Mouse (Mus musculus): ENCODE data around the gene Rybp.

Gene Rybp

DNA sequence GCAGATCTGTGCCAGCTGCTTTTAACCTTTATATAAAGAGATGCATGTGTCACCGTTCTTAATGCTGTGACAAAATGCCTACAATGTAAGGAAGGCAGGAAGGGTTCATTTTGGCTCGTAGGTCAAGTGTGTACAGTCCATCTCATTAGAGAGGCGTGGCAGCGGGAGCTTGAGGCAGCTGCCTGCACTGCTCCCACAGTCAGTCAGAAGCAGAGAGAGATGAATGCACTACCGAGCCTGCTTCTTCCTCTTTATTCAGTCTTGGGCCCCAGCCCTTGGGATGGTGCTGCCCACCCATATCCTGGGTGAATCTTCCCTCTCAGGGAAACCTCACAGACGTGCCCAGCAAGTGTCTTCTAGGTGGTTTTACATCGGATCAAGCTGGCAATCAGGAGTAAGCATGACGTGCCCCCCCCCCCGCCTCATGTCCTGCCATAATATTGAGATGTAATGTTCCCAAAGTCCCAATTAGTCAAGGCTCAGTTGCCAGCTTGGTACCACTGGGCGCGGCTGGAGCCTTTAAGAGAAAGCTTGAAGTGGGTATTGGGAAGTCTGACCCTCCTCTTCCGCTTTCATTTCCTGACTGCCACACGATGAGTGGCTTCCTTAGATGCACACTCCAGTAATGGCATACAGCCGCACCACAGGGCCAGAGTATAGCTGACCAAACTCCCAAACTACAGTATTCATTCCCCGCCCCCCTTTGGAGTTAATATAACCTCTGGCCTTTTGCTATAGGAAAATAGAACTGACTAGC, 96.3 kb downstream of the Rybp start:
- DNase-seq (ENCODE audit: low spot score in 2 of 2): no peak

DNA sequence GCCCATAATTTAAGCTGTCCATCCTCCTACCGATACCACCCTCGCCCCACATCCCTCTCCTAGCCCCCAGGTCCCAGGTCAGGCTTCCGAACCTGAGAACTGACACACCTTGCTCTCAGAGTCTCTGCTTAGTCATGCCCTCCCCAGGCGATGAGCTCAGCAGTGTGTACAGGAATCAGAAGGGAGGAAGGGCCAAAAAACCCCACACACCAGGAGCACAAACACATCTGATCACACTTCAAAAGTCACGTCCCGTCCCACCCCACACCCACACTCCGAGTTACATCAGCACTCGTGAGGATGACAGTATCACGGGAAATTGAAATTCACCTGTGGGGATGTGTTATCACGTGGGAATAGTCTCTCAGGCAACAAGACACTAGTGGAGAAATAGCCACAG, 97.0 kb downstream of the Rybp start:
- no peak for DNase-seq (ENCODE audit: low spot score in 2 of 2)

DNA sequence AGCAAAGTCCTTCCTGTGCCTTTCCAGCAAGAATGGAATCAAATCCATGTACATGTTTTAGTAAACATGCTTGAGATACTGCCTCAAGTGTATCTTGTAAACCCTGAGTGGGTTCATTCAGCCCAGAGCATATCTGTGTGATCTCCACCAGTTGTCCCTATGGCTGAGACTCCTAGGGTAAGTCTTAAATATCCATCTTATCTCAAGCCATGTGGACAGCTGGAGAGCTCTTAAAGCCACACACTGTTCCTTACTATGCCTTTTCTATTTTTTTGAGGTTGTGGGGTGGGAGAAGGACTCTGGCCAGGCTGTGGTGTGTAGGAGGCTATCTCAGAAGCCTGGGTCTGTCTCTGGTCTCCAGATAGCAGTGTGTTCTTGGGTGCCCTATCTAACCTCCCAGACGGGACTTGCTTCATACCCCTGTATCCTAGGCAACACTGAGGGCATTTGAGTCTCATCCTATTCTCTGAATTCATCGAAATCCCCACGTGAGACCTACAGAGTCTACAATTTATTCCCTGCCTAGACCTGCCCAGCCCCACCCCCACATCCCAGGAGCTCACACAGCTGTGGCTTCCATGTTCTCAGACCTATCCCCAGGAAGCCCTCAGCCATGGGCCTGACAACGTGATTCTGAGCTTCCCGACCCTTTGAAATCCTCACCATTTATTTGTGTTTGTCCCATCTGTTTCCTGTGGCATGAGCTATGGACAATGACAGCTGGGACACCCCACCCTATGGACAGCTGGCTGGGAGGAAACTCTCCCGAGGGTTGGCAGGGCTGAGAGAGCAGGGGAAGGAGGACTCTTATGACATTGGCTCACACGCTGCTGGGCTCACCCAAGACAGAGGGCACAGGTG, 98.2 kb downstream of the Rybp start:
- DNase-seq (ENCODE audit: low spot score in 2 of 2): no peak

DNA sequence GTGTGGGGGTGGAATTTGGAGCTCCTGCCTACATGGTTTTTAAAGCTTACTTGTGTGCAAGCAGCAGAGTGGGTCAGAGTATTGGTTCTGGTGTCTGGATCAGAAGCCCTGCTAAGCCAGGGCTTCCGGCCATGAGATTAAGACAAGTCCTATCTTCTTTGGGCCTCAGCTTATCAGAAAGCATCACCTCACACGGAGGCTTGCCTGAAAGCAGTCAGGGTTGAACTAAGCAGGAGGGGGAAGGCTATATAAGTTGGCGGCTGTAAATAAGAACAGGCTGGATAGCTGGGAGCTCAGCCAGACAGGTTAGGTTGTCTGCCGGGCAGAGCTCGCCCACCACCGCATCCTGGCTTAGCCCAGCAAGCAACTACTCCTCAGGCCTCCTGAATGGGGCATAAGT, 99.5 kb downstream of the Rybp start:
- no peak for DNase-seq (ENCODE audit: low spot score in 2 of 2)

DNA sequence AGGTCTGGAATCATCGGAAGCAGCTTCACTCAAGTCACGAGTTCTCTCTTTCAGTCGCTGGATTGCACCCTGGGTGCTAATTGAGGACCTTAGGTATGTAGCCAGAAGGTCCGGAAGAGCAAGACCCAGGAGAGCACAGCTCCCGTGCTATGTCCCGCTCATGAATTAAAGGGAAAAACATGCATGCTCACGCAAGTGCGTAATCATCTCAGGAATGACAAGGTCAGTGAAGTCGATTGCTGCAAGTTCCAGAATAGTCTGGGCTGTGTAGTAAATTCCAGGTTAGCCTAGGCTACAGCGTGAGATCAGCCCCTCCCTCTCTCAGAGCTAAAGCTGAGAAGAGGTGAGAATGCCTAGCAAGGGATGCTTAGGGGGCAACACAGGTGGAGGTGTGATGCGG, 100.5 kb downstream of the Rybp start:
- no peak for DNase-seq (ENCODE audit: low spot score in 2 of 2)

DNA sequence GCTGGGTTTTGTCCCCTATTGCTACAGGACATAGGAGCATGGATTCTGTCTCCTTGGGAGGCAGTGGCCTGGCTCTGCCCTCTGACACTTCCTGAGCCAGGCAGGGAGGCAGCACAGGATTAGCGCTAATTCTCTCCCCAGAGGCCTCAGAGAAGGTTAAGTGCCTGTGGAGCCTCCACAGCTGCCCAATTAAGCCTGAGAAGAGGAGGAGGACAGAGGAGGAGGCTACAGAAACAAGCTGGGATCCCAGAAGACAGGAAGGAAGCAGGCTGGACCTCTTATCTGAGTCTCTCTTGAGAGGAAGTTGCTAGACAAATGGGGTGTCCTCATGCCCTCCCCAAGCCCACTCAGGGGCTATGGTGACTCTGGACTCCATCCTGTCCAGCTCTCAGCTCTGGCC, 101.8 kb downstream of the Rybp start:
- no peak for DNase-seq (ENCODE audit: low spot score in 2 of 2)

DNA sequence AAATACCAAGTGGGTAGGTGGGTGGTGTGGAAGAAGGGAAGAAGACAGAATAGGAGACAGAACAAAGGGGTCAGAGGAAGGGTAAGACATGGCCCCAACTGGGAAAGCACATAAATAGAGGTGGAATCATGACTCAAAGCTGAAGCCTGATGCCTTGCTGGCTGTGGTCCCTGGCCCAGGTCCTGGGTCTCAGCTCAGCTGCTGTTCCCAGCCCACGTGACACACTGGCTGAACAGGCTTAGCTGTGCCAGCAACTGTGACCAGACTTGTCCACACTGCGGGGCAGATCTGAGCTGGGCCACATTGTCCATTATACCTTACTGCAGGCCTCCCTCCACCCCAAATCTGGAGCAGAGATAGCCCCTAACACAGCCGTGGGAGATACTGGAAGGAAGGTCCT, 103.9 kb downstream of the Rybp start:
- DNase-seq (ENCODE audit: low spot score in 2 of 2): no peak

DNA sequence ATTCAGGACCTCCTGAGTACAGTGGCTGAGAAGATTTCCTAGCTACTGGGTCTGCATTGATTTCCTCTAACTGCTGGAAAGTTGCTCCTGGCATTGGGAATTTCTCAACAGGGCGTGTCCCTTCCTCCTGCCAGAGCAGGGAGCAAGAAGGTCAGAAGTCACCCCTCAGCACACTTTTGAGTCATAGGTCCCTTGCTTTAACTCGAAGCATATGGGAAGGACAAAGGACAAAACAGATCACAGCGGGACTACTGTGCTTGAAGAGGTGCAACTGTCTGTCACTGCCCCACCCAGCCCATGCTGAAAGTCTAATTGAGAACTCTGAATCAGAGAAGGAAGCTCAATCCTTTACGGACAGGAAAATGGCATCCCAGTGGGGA, 106.4 kb downstream of the Rybp start:
- DNase-seq (ENCODE audit: low spot score in 2 of 2): no peak

DNA sequence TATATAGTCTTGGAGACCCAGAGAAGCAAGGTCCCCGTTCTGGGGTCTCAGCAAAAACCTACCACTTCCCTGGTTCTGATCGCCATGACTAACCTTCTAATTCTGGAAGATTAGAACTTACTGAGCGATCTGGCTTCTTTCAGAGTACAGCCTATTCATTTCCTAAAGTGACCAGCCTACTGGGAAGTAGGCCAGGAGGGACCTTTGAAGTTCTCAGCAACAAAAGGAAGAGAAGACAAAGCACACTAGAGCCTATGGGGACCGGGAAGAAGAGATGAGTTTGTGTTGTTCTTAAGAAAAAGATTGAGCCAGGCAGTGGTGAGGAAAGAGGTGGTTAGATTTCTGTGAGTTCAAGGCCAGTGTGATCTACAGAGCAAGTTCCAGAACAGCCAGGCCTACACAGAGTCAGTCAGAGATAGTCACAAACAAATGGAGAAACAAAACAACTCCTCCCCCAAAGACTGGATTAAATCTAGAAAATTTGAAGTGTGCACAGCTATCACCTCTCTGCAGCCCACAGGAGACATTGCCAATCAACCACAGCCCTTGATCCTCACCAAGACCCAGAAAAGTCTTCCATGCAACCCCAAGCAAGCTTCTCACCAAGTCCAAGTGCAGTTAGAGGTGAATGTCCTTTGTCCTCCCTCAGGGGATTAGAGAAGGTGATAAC, 106.9 kb downstream of the Rybp start:
- no peak for DNase-seq (ENCODE audit: low spot score in 2 of 2)

DNA sequence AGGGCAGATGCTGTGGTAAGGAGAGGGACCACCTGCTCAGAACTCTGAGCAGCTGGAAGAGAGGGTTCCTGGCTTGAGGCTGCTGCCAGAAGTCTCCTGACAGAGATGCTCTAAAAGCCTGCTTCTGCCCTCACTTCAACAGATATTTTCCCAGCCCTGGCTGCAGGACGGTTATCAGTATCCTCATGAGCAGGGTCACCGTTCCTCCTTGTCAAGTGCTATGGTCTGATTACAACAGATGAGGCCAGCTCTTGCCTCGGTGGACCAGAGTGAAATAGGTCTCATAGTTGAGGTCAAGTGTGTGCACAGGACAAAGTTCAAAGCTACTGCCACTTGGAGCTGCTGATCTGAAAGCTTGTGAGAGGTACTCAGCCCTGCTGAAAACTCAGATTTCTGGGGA, 108.5 kb downstream of the Rybp start:
- DNase-seq (ENCODE audit: low spot score in 2 of 2): no peak

All from frontal cortex, postnatal 25 days (tissue).